Mouse (Mus musculus): ENCODE measurements around the gene Mrvi1. TPM values are rescaled to one million over a fixed set of nuclear protein-coding genes. Genes with fewer than 3 reads are reported as not detected.

Mrvi1 gene
- polyA plus RNA-seq, 1 experiment = not detected

DNA sequence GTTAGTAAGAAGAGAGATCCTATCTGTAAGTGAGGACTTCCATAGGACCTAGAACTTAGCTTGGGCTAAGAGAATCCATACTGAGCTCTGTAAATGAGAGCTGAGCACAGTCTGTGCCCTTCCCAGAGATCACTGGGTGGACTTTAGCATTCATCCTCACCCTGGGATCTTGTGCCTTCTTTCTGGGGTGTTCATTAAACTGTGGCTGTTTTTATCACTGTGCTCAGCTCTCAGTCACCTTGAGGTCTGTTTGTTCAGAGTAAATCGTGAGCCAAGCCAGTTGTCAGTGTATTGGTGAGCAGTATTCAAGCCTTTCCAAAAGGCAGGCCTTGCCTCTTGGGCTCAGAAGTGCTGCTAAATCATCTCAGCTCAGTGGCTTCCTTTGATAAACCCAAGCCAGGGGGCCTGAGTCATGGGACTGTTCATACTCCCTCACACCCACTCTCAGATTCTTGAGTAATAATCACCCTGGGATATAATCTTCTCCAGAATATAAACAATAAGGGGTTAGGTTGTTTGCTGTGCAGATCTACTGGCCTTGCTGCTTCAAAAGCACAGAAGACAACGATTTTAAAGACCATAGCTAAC is 100.4 kb downstream of the Mrvi1 start:
- 42% methylated on average over 2 of the region's 2 CpGs for WGBS
- Histone ChIP-seq H3K27ac (ENCODE audit: insufficient read depth, low read depth, low read length) (no peak overlapping the region; the same call in 1 of the 2 replicates), H3K4me1 (ENCODE audit: control insufficient read depth, insufficient read depth, low read length) (no peaks in the 10 kb centered on the region), H3K4me3 (ENCODE audit: insufficient read depth, low read depth, low read length) (no peak overlapping the region)
- TF ChIP-seq POLR2A (IDR thresholded peaks at IDR 0.05; ENCODE audit: insufficient read depth, low read depth, low read length) = no peak
- TF ChIP-seq CTCF (IDR thresholded peaks at IDR 0.05; ENCODE audit: insufficient read depth, low read depth, low read length) = no peak

DNA sequence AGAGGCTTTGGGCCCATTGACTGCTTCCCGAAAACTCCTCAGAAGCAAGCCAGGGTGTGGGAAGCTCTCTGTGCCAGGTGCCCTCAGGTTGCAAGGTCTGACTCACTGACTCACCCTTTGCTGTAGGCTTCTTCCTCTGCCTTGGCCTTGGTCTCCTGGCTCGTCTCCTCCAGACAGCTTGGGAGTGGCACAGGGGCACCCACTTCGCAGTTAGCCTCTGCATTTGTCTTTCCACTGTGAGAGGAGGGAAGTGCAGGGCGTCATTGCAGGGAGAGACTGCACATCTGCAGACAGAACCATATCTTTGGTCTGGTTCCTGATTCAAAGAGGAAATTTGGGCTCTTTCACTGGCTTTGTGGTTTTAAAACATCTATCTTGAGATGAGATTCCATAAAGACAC is 104.2 kb downstream of the Mrvi1 start:
- TF ChIP-seq CTCF (IDR thresholded peaks at IDR 0.05; ENCODE audit: insufficient read depth, low read depth, low read length) = no peak
- no peak for TF ChIP-seq POLR2A (IDR thresholded peaks at IDR 0.05; ENCODE audit: insufficient read depth, low read depth, low read length)
- Histone ChIP-seq H3K4me1 (ENCODE audit: control insufficient read depth, insufficient read depth, low read length) (no peaks in the 10 kb centered on the region), H3K27ac (ENCODE audit: insufficient read depth, low read depth, low read length) (no peak overlapping the region), H3K4me3 (ENCODE audit: insufficient read depth, low read depth, low read length) (no peak overlapping the region)
- 90% methylated on average over 4 of the region's 4 CpGs for WGBS

DNA sequence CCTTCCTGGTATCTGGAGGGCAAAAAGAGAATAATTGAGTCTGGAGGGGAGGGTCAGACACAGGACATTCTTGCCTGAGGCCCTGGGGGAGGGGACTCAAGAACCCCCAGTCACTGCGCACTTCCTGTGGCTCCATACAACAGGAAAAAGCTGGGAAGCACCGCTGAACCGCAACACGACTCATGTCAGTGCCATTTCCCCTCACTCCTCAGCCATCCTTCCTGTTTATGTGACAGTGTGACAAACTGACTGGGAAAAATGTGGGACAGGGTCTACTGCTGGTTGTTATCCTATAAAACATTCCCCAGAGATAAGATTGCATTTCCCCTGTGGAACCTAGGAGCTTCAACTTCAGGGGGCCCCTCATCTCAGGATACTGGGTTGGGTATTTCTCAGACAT is 105.3 kb downstream of the Mrvi1 start:
- TF ChIP-seq CTCF (IDR thresholded peaks at IDR 0.05; ENCODE audit: insufficient read depth, low read depth, low read length) (no peak), POLR2A (IDR thresholded peaks at IDR 0.05; ENCODE audit: insufficient read depth, low read depth, low read length) (no peak)
- 94% methylated on average over 4 of the region's 4 CpGs for WGBS
- Histone ChIP-seq H3K4me3 (ENCODE audit: insufficient read depth, low read depth, low read length) (no peak overlapping the region), H3K4me1 (ENCODE audit: control insufficient read depth, insufficient read depth, low read length) (no peaks in the 10 kb centered on the region), H3K27ac (ENCODE audit: insufficient read depth, low read depth, low read length) (no peak overlapping the region)

DNA sequence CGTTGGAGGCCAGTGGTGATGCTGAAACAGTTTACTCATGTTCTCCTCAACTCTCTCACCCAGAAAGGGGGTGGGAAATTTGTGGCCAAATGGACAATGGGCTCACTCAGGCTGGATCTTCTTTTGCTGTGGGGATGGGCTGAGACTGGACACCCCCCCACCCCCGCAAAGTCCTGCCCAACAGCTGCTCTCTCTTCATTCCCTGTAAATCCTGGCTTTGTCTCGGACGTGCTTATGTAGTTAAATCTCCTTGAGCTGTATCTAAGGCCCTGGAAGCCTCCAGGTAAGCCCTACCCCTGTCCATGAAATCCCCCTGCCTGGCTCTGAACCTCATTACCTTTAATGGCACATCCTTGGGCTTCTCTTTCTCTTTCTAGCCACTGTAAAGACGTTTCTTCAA is 113.5 kb downstream of the Mrvi1 start:
- Histone ChIP-seq H3K4me1 (ENCODE audit: control insufficient read depth, insufficient read depth, low read length) (no peaks in the 10 kb centered on the region), H3K4me3 (ENCODE audit: insufficient read depth, low read depth, low read length) (no peak overlapping the region), H3K27ac (ENCODE audit: insufficient read depth, low read depth, low read length) (no peak overlapping the region)
- TF ChIP-seq CTCF (IDR thresholded peaks at IDR 0.05; ENCODE audit: insufficient read depth, low read depth, low read length) = no peak
- TF ChIP-seq POLR2A (IDR thresholded peaks at IDR 0.05; ENCODE audit: insufficient read depth, low read depth, low read length) = no peak
- 78% methylated on average over 5 of the region's 5 CpGs for WGBS

DNA sequence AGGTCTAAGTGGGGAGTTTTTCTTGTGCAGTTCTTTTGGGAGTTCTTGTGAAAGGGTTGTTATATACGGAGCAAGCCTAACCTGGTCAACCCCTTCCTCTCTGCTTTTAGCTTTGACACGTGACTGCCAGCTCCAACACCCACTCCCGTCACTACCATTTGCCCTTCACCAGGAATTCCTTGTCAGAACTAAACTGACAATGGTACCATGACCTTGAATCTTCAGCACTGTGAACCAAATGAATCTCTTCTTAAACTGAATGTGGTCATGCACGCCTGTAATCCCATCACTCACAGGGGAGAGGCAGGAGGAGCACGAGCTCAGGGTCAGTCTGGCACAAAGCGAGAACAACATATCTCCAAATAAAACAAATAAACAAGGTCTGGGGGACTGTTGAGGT is 115.1 kb downstream of the Mrvi1 start:
- no peak for TF ChIP-seq POLR2A (IDR thresholded peaks at IDR 0.05; ENCODE audit: insufficient read depth, low read depth, low read length)
- no peak for TF ChIP-seq CTCF (IDR thresholded peaks at IDR 0.05; ENCODE audit: insufficient read depth, low read depth, low read length)
- no peak overlapping the region for H3K27ac ChIP-seq (ENCODE audit: insufficient read depth, low read depth, low read length)
- peaks cover 2% of the 10 kb centered on the region; the same call in 1 of the 2 replicates for H3K4me1 ChIP-seq (ENCODE audit: control insufficient read depth, insufficient read depth, low read length)
- no peak overlapping the region for H3K4me3 ChIP-seq (ENCODE audit: insufficient read depth, low read depth, low read length)
- WGBS = 93% methylated on average over 6 of the region's 6 CpGs

DNA sequence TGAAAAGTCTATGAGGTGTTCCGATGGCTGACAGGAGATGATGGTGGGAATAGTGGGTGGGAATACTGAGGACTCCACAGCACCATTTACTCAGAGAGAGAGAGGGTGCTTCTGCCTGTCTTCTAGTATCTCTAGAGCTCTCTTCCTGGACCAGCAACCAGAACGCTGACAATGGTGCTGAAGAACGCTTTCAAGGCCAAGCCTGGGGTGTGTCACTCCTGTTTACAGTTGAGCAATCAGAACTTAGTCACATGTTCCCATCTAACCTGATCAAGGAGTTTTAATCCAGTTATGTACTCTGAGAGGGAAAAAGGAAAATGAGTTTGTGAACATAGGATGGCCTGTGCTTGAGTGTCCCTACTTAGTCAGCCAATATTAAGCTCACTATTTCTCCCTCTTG is 116.2 kb downstream of the Mrvi1 start:
- TF ChIP-seq POLR2A (IDR thresholded peaks at IDR 0.05; ENCODE audit: insufficient read depth, low read depth, low read length) (no peak), CTCF (IDR thresholded peaks at IDR 0.05; ENCODE audit: insufficient read depth, low read depth, low read length) (no peak)
- WGBS = 96% methylated on average over 3 of the region's 3 CpGs
- H3K4me1 ChIP-seq (ENCODE audit: control insufficient read depth, insufficient read depth, low read length) = peaks cover 2% of the 10 kb centered on the region; the same call in 1 of the 2 replicates
- H3K27ac ChIP-seq (ENCODE audit: insufficient read depth, low read depth, low read length) = no peak overlapping the region
- H3K4me3 ChIP-seq (ENCODE audit: insufficient read depth, low read depth, low read length) = no peak overlapping the region

DNA sequence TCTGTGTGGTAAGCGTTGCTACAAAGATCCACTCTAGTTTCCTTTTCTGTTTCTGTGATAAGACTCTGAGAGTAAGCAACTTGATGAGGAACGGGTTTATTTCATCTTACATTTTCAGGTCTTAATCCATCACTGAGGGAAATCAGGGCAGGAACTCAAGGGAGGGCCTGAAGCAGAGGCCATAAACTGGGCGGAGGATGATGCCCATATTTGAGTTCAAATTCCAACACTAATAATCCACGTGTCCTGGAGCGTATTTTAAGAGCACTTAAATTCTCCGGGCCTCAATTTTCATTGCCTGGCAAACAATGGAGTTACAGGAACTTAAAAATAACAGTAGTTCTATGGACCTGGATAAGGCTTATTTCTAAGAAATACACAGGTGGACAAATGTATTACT is 116.7 kb downstream of the Mrvi1 start:
- TF ChIP-seq CTCF (IDR thresholded peaks at IDR 0.05; ENCODE audit: insufficient read depth, low read depth, low read length) = no peak
- TF ChIP-seq POLR2A (IDR thresholded peaks at IDR 0.05; ENCODE audit: insufficient read depth, low read depth, low read length) = no peak
- WGBS = 91% methylated on average over 6 of the region's 6 CpGs
- H3K4me1 ChIP-seq (ENCODE audit: control insufficient read depth, insufficient read depth, low read length) = peaks cover 2% of the 10 kb centered on the region; the same call in 1 of the 2 replicates
- no peak overlapping the region for H3K4me3 ChIP-seq (ENCODE audit: insufficient read depth, low read depth, low read length)
- no peak overlapping the region for H3K27ac ChIP-seq (ENCODE audit: insufficient read depth, low read depth, low read length)

DNA sequence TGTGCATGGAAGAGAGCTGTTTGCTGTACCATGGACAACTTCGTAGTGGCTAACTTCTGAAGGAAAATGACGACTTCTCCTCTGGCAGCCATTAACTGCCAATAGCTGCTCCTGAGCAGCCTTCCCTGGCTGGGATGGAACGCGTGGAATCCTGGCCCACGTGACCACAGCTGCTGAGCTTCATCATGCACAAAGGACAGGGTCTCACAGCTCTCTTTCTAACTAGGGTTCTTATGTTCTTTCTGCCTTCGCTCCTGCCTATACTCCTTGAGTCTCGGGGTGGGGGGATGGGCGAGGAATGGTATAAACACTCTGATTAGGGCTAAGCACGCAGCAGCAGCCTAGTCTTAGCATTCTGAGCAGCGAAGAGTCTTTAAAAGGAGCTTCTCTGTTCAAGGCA is 117.2 kb downstream of the Mrvi1 start:
- peaks cover 2% of the 10 kb centered on the region; the same call in 1 of the 2 replicates for H3K4me1 ChIP-seq (ENCODE audit: control insufficient read depth, insufficient read depth, low read length)
- 38% methylated on average over 10 of the region's 10 CpGs for WGBS
- H3K4me3 ChIP-seq (ENCODE audit: insufficient read depth, low read depth, low read length) = no peak overlapping the region
- no peak overlapping the region for H3K27ac ChIP-seq (ENCODE audit: insufficient read depth, low read depth, low read length)
- TF ChIP-seq CTCF (IDR thresholded peaks at IDR 0.05; ENCODE audit: insufficient read depth, low read depth, low read length) = no peak
- TF ChIP-seq POLR2A (IDR thresholded peaks at IDR 0.05; ENCODE audit: insufficient read depth, low read depth, low read length) = no peak

DNA sequence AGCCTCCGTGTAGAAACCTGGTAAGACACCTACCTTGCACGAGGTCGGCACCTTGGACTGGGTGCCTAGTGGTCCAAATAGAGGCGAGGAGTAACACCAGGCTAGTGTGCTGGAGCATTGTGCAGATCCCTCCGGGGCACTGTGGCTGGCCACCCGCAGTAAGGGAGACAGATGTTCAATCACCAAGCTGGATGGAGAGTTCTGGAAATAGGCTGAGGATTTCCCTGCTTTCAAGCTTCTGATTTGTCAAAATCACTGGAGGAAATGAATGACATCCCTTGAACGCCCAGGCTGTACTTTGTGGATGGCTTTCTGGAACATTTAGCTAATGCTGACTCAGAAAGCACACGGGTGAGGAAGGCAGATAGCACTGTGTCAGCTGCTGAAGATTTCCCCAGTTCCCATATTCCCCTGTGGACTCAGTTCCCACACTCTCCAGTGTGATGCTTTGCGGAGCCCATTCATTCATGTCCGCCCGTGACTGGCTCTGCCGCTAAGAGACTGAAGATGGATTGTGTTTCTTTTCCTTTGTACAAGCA is 119.4 kb downstream of the Mrvi1 start, which contains the start of gene Lyve1:
TSS of gene Lyve1 (minus strand) at position 489 of the 539 bp plus-strand sequence.
- Histone ChIP-seq H3K4me1 (ENCODE audit: control insufficient read depth, insufficient read depth, low read length) (peaks cover 2% of the 10 kb centered on the region; the same call in 1 of the 2 replicates), H3K27ac (ENCODE audit: insufficient read depth, low read depth, low read length) (no peak within 1 kb of the TSS), H3K4me3 (ENCODE audit: insufficient read depth, low read depth, low read length) (no peak within 1 kb of the TSS)
- TF ChIP-seq POLR2A (IDR thresholded peaks at IDR 0.05; ENCODE audit: insufficient read depth, low read depth, low read length) = no peak
- no peak for TF ChIP-seq CTCF (IDR thresholded peaks at IDR 0.05; ENCODE audit: insufficient read depth, low read depth, low read length)
- WGBS = 70% methylated on average over 12 of the region's 12 CpGs

Data from olfactory bulb, adult 2 months (tissue).